Mouse (Mus musculus) E14TG2a.4 (cell line): Measurements from ENCODE around the gene Ralb.

Source experiments
- H3K27me3 ChIP-seq: 2 replicates; pipeline ENCODE4 v1.6.1; 2014; ENCODE audit warnings: low read length, control low read depth; ENCODE audit not compliant: insufficient read depth
- H3K36me3 ChIP-seq: 2 replicates; pipeline ENCODE4 v1.6.1; 2014; ENCODE audit warnings: low read length, control low read depth; ENCODE audit not compliant: insufficient read depth
- H3K4me1 ChIP-seq: replicated peaks from 2 replicates; pipeline ENCODE4 v1.6.1; 2014; ENCODE audit warnings: low read depth, low read length, control low read depth
- H3K4me3 ChIP-seq: replicated peaks from 2 replicates; pipeline ENCODE4 v1.5.1; 2014; ENCODE audit warnings: mild to moderate bottlenecking, low read length
- H3K9me3 ChIP-seq: 2 replicates; pipeline ENCODE4 v1.6.1; 2014; ENCODE audit warnings: low read length, control low read depth
- CTCF ChIP-seq: conservative IDR thresholded peaks from 2 replicates; pipeline ENCODE4 v1.5.1; 2014; ENCODE audit warnings: low read length
- NANOG ChIP-seq: IDR thresholded peaks from 2 replicates; pipeline ENCODE4 v1.6.1; 2014; ENCODE audit warnings: borderline replicate concordance, low read length, mixed read lengths
- POU5F1 ChIP-seq: IDR thresholded peaks from 2 replicates; pipeline ENCODE4 v1.6.1; 2014; ENCODE audit warnings: low read length, borderline replicate concordance

Gene Ralb

GRCm38 (mm10) chr1:119494712-119495395, 9.7 kb downstream of the Ralb start:
- peaks cover 81% of the 10 kb centered on the region for H3K4me1 ChIP-seq
- H3K27me3 ChIP-seq: no peaks in the 10 kb centered on the region
- no peaks in the 10 kb centered on the region for H3K36me3 ChIP-seq
- TF ChIP-seq NANOG: no peak
- TF ChIP-seq POU5F1: no peak
- no peak for TF ChIP-seq CTCF
- H3K9me3 ChIP-seq: no peaks in the 10 kb centered on the region
- no peak overlapping the region for H3K4me3 ChIP-seq

- Histone ChIP-seq H3K4me3 (no peak overlapping the region), H3K9me3 (no peaks in the 10 kb centered on the region), H3K27me3 (no peaks in the 10 kb centered on the region), H3K36me3 (no peaks in the 10 kb centered on the region), H3K4me1 (peaks cover 80% of the 10 kb centered on the region)
- TF ChIP-seq POU5F1 (no peak), CTCF (peak; percentile 66), NANOG (no peak)
Observed at GRCm38 (mm10) chr1:119494024-119494711, 10.4 kb downstream of the Ralb start.

- Histone ChIP-seq H3K4me1 (peaks cover 74% of the 10 kb centered on the region), H3K36me3 (no peaks in the 10 kb centered on the region), H3K4me3 (peak overlapping the region; percentile 11; the same call in 1 of the 2 replicates), H3K9me3 (no peaks in the 10 kb centered on the region), H3K27me3 (no peaks in the 10 kb centered on the region)
- TF ChIP-seq NANOG: no peak
- TF ChIP-seq POU5F1: no peak
- no peak for TF ChIP-seq CTCF
Observed at GRCm38 (mm10) chr1:119492505-119492904, 12.1 kb downstream of the Ralb start.

- no peaks in the 10 kb centered on the region for H3K9me3 ChIP-seq
- H3K4me1 ChIP-seq: peaks cover 74% of the 10 kb centered on the region
- H3K4me3 ChIP-seq: peak overlapping the region; percentile 11
- H3K27me3 ChIP-seq: no peaks in the 10 kb centered on the region
- TF ChIP-seq CTCF: no peak
- TF ChIP-seq NANOG: no peak
- TF ChIP-seq POU5F1: no peak
- no peaks in the 10 kb centered on the region for H3K36me3 ChIP-seq
Observed at GRCm38 (mm10) chr1:119492097-119492496, 12.5 kb downstream of the Ralb start.

- TF ChIP-seq POU5F1: no peak
- no peak for TF ChIP-seq CTCF
- no peak for TF ChIP-seq NANOG
- Histone ChIP-seq H3K9me3 (no peaks in the 10 kb centered on the region), H3K4me1 (peaks cover 75% of the 10 kb centered on the region), H3K36me3 (no peaks in the 10 kb centered on the region), H3K4me3 (no peak overlapping the region), H3K27me3 (no peaks in the 10 kb centered on the region)
Observed at GRCm38 (mm10) chr1:119490765-119491164, 13.8 kb downstream of the Ralb start.

- no peak overlapping the region for H3K4me3 ChIP-seq
- H3K9me3 ChIP-seq: no peaks in the 10 kb centered on the region
- no peaks in the 10 kb centered on the region for H3K27me3 ChIP-seq
- peaks cover 72% of the 10 kb centered on the region for H3K4me1 ChIP-seq
- no peaks in the 10 kb centered on the region for H3K36me3 ChIP-seq
- TF ChIP-seq NANOG: no peak
- no peak for TF ChIP-seq CTCF
Observed at GRCm38 (mm10) chr1:119487917-119488590, 16.5 kb downstream of the Ralb start.

GRCm38 (mm10) chr1:119485825-119486224, 18.8 kb downstream of the Ralb start:
- H3K27me3 ChIP-seq: no peaks in the 10 kb centered on the region
- H3K9me3 ChIP-seq: no peaks in the 10 kb centered on the region
- H3K4me3 ChIP-seq: no peak overlapping the region
- no peaks in the 10 kb centered on the region for H3K36me3 ChIP-seq
- TF ChIP-seq POU5F1: no peak
- no peak for TF ChIP-seq CTCF
- TF ChIP-seq NANOG: no peak
- peaks cover 63% of the 10 kb centered on the region for H3K4me1 ChIP-seq

GRCm38 (mm10) chr1:119484457-119484856, 20.1 kb downstream of the Ralb start:
- no peak overlapping the region for H3K4me3 ChIP-seq
- peaks cover 58% of the 10 kb centered on the region for H3K4me1 ChIP-seq
- H3K36me3 ChIP-seq: peaks cover 5% of the 10 kb centered on the region
- no peaks in the 10 kb centered on the region for H3K9me3 ChIP-seq
- H3K27me3 ChIP-seq: no peaks in the 10 kb centered on the region
- TF ChIP-seq CTCF: peak; percentile 59
- no peak for TF ChIP-seq NANOG
